Mouse (Mus musculus) lung, postnatal 36 days (tissue): Measurements from ENCODE around the gene Ift57.
A peak's percentile ranks its signal among the peaks of the same experiment; 100 is the strongest.

Experiments used
- DNase-seq: peaks from one replicate; pipeline ENCODE4 v3.0.0; 2022; ENCODE audit warnings: mixed read lengths

Gene Ift57

DNA sequence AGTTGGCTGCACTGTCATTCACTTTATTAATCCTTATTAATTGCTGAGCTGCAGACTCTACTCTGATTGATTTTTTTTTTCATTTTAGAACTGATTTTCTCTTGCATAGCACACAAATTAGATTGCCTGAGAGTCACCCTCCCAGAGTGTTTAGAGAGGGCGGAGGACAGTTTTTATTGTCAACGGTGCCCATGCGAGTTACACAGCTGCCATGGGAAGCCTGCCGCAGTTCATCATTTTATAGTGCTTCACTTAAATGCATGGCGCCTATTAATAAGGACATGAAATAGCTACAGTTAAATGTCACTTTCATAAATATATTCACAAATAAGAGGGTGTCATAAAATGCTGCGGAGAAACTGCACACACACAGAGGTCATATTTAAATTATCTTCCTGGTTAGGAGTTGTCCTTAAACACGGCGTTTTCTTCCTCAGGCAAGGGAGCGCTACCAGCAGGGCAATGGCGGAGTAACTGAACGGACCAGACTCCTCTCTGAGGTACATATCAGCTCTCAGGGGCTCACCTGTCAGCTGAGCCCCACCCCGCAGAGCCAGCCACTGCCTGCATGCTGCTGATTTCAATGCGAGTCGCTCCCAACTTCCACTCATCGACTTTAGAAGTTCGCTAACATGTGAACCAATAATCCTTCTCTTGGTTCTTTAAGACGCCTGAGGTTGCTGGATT, 61.6 kb downstream of the Ift57 start:
- no peak for DNase-seq

DNA sequence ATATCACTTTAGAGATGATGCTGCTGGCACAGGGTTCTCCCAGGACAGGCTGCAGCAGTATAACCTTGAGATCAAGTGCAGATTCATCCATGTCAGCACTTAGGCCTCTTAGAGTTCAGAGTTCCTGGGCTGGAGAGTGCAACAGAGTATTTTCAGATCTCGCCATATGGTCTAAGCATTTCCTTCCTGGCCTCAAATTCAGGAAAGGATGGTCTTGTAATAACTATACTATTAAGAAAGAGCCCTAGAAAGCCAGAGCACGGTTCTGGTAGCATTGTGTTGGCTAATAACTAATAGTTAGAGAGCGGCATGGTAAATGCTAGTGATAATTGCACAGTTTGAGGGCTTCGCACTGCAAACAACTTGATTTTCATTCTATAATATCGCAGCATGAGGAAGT, 62.9 kb downstream of the Ift57 start:
- DNase-seq: no peak

DNA sequence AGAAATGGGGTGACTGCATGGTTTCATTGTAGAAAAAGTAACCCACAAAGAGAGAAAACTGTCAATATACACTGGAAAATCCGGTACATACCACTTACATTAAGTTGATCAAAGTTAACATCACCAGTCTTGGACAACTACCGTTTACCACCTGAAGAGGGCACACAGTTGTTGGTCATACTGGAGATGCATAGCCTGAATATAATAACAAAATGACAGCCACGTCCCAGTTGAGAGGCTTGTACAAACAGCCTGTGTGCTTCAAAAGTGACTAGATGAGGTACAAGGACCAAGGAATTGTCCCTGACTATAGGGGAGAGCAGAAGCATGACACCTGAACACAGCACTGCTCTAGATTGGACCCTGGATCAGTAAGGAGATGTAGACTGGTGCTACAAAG, 67.3 kb downstream of the Ift57 start:
- peak; percentile 91 for DNase-seq

DNA sequence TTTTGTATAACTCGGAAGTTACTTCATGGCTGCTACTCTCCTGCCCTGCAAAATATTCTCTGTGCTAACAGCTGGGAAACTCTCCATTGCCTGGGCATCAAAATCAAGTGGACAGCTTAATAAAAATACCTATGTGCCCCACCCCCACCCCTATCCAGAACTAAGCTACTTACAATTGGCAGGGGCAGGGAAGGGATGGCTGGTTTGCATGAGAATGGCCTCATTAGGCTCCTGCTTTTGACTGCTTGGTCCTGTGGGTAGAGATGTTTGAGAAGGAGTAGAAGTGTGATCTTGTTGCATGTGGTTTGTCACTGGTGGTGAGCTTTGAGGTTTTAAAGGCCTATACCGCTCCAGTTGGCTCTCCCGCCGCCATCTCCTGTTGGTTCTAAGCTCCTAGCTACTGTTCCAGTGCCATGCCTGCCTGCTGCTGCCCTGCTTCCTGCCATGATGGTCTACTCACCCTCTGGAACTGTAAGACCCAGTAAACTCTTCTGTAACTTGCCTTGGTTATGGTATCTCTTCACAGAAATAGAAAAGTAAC, 69.5 kb downstream of the Ift57 start:
- DNase-seq: no peak

DNA sequence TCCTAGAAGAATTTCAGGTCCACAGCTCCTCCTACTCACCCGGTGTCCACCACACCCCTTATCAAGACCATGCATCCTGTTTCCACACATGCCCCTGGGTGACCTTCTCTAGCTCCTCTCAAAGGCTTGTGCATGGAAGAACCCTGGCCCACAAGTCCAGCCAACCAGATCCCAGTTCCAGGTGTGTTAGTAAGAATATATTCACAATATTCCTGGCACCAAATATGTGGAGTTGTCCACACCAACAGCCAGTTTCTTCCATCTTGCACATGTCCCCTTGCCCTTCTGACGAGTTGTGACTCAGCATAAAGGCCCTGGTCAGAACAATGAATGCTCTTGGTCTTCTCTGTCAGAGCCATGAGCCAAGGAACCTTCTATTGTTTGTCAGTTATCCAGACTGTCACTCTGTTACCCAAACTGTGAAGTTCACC, 70.8 kb downstream of the Ift57 start:
- peak; percentile 62 for DNase-seq

DNA sequence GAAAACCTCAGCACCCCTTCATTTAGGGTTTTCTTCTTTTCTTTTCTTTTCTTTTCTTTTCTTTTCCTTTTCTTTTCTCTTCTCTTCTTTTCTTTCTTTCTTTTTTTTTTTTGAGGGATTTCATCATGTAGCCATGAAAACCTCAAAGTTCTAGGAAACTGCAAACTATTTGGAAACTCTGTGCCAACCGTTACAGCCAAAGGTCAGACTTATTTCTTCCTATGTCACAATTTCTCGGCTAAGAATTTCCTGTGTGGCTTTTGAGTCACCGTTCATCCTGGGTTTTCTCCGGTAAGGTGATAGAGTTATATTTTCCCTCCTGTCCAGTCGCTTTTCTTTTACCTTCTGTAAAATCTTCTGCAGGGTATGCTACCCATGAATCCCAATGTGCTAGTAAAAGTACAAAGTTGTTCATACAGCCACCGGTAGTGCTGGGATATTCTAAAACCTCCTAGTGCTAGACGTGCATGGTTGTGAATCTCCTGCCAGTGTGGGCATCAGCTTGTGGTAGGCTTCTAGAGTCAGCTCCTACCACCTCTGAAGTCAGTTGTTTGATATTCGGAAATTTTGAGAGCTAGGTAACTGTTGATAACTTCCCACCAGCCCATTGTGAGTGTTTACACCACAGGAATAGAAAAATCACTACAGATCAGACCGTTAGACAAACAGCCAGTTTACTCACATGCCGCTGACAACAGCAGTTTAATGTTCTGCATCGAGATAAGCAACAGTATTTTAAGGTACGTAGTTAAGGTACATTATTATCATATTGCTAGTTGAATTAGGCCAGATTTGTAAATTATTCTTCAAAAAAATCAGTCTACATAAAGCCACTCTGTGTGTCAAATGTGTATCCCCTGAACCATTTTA, 71.5 kb downstream of the Ift57 start:
- no peak for DNase-seq

DNA sequence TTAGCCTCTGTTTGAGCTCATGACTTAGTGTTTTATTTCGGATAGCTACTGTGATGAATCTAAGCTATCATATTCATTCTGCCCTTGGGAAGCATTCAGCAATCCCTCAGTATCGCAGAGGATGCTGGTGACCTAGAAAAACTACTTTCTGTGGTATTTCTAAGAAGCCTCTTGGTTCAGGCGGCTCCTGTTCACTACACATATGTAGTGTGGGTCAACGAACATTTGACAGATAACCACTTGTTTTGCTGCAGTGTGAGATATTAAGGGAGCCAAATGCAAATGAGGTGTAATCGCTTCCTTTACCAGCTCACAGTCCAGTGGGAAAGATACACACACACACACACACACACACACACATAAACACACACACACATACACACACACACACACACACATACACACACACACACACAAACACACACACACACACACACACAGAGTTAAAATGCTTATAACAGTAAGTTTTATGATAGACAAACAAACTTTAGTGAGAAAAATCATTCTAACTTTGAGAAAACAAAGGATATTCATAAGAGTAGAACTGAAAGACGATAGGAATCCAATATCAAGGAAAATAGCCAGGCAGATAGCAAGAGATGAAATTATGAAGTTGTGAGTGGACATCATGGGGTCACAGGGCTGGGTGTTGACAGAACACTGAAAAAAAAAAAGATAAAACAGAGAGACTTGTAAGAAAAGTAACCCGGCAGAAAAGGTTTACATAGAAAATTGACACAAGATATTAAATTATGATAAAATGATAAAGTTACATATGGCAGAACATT, 72.8 kb downstream of the Ift57 start:
- no peak for DNase-seq

DNA sequence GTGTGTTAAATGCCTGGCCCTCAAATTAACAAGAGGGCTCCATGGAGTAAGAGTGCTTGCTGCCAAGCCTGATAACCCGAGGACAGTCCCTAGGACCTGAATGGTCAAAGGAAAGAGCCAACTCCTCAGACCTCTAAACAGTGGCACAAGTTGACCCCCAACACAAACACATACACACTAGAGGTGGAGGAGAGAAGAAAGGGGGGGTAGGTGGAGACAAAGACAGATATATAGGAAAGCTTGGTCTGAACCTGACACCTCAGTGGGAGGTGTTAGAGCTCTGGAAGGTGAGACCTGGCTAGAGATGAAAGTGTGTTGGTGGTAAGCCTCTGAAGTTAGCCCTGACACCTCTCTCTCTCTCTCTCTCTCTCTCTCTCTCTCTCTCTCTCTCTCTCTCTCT, 73.5 kb downstream of the Ift57 start:
- no peak for DNase-seq

DNA sequence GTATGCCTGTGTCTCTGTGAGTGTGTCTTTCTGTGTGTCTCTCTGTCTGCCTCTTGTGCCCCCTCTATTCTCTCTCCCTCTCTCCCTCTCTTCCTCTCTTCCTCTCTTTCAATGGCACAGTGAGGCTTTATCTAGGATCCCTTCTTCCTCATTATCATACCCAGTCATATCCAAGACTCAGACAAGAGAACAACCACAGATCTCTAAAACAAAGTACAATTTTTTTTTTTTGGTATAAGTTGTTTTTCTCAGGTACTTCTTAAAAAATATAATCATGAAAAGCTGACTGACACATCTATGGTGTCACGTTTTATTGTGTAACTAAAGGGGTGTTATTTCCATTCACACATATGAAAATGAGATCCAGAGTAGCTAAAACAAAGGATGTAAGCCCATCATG, 74.0 kb downstream of the Ift57 start:
- DNase-seq: no peak

DNA sequence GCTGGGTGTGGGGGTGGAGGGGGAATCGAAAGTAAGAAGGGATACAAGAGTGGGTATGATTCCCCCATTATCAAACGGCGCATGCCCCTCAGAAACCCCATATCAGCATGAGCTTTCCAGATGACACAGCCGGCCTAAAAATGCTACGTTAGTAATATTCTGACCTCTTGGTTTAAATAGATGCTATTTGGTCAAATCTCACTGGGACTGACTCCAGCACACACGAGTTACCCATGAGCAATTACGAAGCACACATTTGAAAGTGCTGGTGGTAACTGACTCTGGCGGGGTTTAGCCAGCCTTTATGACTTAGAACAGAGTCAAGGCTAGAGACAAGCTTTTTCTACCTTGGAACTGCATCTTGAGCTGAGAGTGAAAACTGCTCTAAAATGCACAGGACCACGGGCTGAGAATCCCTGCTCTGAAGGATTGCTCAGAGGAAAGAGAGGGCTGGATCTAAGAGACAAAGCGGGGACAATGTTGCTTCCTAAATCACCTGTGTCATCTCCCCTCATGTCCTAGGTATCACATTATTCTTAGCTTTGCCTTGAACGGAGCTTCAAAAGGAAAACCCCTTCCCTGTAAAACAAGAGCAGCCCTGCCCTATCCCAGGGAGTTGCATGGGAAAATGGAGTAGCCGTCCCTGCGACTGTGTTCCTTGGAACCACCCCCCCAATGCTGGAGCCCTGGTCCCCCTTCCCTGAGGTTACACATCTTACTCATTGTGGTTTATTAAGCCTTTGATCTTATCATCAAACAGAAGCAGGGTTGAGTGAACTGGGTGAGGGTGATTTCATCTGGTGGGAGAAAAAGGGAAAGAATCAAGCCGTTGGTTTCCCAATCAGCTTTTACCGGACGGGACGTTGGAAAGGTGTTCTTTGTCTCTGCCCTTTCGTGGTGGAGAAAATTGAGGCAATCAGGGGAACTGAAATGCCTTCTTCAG, 75.3 kb downstream of the Ift57 start:
- DNase-seq: no peak

DNA sequence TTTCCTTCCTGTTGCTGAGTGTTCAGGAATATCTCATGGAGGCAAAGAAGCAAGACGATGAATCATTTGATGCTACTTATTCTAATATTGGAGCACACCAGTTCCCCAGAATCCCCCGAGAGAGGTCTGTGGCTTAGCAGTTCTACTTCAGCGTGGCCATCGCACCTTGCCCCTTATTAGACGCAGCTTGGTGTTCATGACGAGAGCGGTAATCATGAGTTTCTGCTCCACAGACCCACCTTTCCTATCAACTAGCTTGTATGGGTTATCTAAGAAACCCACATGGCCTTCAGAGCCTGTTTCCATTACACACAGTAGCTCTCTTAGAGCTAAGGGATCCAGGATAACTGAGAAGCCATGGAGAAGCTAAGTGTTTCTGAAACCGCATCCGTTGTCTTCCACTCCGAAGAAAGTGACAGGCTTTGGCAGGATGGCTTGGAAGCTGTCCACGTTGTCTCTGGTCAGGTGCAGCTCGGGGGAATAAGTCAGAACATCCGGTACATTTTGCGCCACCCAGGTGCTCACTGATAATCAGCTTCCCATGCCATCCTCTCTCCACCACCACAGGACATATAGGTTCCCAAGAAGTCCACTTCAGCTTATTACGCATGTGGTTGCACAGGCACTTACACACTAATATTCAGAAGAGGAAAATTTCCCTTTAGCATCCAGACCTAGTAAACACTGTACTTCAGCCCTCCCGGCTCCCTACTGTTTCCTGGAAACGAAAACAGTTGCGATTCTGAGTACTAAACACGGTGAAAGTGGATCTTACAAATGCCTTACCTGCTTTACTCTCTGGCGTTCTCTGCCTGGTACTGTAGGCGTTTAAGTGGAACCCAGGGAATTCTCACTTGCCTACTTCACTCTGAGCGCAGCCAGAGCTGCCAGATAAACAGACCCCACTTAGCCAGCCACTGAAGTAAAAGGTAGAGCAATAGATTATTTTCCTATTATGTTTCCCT, 76.3 kb downstream of the Ift57 start:
- no peak for DNase-seq

DNA sequence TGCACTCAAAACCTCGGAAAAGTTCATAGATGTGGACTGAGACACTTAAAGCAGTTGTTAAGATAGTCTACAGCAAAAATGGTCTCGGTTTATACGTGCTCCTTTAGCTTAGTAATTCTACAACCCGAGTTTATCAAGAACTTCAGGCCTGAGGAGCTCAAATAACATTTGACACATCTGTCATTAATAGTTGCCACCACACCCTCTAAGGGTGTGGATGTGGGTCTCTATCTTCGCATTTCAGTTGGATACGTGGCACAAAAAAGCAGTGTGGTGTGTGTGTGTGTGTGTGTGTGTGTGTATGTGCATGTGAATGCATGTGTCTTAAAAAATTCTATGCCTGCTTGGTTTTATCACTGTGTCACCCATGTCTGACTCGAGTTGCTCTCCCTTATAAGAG, 77.9 kb downstream of the Ift57 start:
- DNase-seq: no peak

DNA sequence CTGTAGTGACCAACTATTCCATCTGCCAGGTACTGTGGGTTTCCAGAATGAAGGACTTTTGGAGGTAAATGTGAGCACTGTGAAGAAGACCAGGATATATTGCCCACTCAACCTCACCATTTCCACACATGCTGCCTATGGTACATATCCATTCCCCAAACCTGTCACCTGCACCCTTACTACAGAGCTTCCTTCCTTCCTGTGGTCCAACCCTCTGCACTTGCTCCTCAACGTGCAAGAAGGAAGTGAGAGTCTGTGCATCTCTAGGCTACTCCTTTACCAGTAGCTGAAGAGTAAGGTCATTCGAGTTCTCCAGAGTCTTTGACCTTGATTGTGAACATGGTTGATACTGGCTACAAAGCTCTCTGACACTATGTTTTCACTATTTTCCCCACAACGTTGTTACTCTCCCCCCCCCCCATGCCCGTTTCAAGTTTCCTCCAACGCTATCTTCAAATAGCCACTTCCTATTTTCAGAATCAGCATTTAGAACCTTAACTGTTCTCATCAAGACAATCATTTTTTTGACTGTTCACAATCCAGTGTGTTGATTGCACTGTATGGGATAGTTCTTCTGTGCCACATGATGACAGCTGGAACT, 82.6 kb downstream of the Ift57 start:
- peak; percentile 31 for DNase-seq

DNA sequence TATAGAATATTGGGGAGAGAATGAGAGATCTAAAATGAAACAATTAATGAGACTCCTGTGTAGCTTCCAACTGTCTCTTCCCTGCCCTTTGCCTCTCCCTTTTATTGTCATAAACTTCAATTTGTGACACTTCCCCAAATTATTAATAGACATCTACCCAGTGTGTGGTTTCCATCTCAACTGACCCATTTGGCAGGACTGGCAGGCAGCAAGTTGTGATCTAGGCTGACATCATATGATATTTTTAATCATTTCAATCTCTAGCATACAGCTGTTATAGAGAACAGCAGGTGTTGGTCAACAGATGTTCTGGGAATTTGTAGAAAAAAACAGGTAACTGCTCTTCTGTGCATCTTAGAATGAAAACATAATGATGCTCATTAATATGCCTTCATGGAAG, 84.3 kb downstream of the Ift57 start:
- DNase-seq: no peak

DNA sequence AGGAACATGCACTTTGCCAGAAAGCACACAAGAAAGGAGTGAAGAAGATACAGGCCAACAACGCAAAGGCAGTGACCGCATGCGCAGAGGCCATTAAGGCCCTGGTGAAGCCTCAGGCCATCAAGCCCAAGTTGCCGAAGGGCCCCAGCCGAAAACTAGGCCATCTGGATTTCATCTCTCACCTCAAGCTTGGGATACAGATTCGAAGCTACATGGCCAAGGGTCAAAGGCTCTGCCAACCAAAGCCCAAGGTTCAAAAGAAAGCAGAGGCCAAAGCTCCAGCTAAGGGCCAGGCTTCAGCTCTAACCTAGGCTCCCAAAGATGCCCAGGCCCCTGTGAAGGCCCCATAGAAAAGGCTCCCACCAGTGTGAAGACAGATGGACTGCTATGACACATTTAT, 87.1 kb downstream of the Ift57 start:
- DNase-seq: no peak

DNA sequence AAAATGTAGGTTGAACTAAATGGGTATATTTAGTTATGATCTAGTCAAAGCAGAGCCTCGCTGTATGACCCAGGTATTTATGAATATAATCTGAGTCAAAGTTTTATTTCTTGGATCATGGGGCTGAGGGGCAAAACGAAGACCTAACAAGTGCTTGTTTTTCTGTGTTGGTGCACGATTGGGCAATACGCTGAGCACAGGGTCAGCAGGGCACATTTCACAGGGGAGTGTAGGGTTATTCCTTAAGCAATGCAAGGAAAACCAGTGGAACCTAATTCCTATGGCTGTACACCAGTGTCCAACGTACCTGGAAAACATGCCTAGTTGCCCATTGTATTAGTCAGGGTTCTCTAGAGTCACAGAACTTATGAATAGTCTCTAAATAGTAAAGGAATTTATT, 88.7 kb downstream of the Ift57 start:
- DNase-seq: no peak

DNA sequence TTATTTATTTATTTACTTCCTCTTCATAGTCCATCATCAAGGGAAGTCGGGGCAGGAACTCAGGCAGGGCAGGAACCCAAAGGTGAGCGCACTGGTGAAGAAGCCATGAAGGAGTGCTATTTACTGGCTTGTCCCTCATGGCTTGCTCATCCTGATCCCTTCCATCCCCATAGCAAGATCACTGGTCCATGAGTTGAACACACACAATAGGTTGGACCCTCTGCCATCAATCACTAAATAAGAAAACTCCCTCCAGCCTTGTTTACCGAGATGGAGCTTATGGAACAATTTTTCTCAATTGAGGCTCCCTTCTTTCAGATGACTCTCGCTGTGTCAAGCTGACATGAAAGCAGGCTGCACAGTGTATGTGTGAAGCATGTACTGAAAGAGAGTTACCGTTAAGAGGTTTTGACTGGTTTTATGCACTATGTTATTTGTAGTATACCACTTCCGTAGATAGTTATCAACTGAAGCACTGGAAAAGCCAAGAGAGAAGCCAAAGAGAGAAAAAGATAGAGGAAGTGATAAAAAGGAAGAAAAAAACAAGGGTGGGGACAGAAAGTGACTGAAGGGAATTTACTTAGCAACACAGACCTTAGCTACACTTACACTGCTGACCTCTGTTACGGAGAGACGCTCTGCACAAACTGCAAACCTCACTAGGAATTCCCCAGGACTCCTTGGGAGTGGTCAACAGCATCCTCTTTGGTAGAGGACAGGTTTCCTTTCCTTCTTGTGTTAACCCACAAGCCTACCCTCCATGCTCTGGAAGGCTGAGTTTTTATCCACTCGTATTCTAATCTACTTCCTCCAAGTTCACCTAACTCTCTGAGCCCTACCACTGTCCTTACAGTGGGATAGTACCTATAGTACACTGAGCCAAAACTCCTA, 91.8 kb downstream of the Ift57 start:
- no peak for DNase-seq

DNA sequence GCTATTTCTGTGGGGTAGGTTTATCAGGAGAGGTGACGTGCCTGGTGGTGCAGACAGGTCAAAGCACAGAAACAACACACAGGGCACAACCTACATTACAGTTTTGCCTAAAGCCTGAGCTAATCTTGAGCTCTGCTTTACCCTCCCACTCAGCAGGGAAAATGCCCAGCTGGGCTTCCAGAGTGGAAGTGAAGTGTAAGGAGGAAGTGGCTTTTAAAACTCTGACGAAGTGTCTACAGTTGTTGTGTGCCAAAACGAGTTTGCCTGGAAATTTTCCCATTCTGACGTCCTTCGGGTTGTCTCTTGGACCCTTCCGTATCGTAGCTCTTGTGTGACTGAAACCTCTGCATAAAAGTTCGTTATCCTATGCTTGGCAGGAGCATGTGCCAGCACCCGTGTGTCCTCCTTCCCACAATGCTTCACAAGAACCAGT, 93.4 kb downstream of the Ift57 start:
- DNase-seq: peak; percentile 79

DNA sequence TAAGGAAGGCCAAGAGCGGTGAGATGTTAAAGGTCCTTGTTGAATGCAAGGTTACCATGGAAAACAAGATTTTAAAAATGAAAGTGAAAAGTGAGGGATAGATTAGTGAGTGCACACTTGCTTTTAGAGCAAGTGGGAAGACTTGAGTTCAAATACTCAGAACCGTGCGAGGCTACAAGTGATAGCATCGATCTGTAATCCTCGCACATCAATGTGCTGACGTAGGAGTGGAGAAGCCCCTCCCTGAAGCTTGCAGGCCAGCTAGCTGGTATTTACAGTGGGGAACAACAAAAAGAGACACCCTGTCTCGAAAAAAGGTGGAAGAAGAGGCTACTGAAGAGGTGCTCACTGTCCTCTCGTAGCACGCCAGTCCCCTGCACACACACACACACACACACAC, 94.6 kb downstream of the Ift57 start:
- DNase-seq: no peak
